Mouse (Mus musculus): ENCODE data around the gene Peak1. TPM values are rescaled to one million over a fixed set of nuclear protein-coding genes. Genes with fewer than 3 reads are reported as not detected.
A peak's percentile ranks its signal among the peaks of the same experiment; 100 is the strongest.
"Not testable (repeated sequence)": the region's sequence is repeated elsewhere in the genome, so short reads cannot be mapped to it uniquely, and the experiment has no call there.

The Peak1 gene
- polyA plus RNA-seq, 1 experiment from 2014 or later = 2.6 TPM

- no peak for TF ChIP-seq EP300 (IDR thresholded peaks at IDR 0.05; ENCODE audit: low read depth)
- TF ChIP-seq CTCF (IDR thresholded peaks at IDR 0.05; ENCODE audit: low read depth) = no peak
- H3K36me3 ChIP-seq (replicated peaks; ENCODE audit: insufficient read depth, low read length) = peaks cover 6% of the 10 kb centered on the region; the same call in 1 of the 2 replicates
- H3K27ac ChIP-seq (ENCODE audit: low read depth) = no peak overlapping the region
- H3K4me1 ChIP-seq (ENCODE audit: insufficient read depth) = peaks cover 3% of the 10 kb centered on the region; the same call in 1 of the 2 replicates
- H3K9ac ChIP-seq (replicated peaks) = no peak overlapping the region
- H3K4me3 ChIP-seq (ENCODE audit: low read depth, low read length) = no peak overlapping the region
- ATAC-seq (no peak), DNase-seq (no peak)
- no peaks in the 10 kb centered on the region for H3K9me3 ChIP-seq (ENCODE audit: low read length)
- H3K27me3 ChIP-seq (ENCODE audit: insufficient read depth, low read length) = no peaks in the 10 kb centered on the region
- 68% methylated on average over 6 of the region's 6 CpGs for WGBS (ENCODE audit: insufficient replicate concordance)
- H3K4me2 ChIP-seq (ENCODE audit: low read depth, low read length) = no peak overlapping the region
Observed at GRCm38 (mm10) chr9:56235871-56236298, 182.0 kb downstream of the Peak1 start.

- H3K9ac ChIP-seq (replicated peaks) = no peak overlapping the region
- 77% methylated on average over 5 of the region's 5 CpGs for WGBS (ENCODE audit: insufficient replicate concordance)
- H3K27ac ChIP-seq (ENCODE audit: low read depth) = no peak overlapping the region
- H3K9me3 ChIP-seq (ENCODE audit: low read length) = no peaks in the 10 kb centered on the region
- TF ChIP-seq CTCF (IDR thresholded peaks at IDR 0.05; ENCODE audit: low read depth) = no peak
- TF ChIP-seq EP300 (IDR thresholded peaks at IDR 0.05; ENCODE audit: low read depth) = no peak
- H3K4me2 ChIP-seq (ENCODE audit: low read depth, low read length) = no peak overlapping the region
- ATAC-seq (no peak), DNase-seq (no peak)
- peaks cover 3% of the 10 kb centered on the region; the same call in 1 of the 2 replicates for H3K4me1 ChIP-seq (ENCODE audit: insufficient read depth)
- no peaks in the 10 kb centered on the region for H3K27me3 ChIP-seq (ENCODE audit: insufficient read depth, low read length)
- peaks cover 6% of the 10 kb centered on the region; the same call in 1 of the 2 replicates for H3K36me3 ChIP-seq (replicated peaks; ENCODE audit: insufficient read depth, low read length)
- no peak overlapping the region for H3K4me3 ChIP-seq (ENCODE audit: low read depth, low read length)
Observed at GRCm38 (mm10) chr9:56235281-56235680, 182.6 kb downstream of the Peak1 start.

- Histone ChIP-seq H3K36me3 (replicated peaks; ENCODE audit: insufficient read depth, low read length) (no peaks in the 10 kb centered on the region), H3K4me3 (ENCODE audit: low read depth, low read length) (no peak overlapping the region), H3K4me2 (ENCODE audit: low read depth, low read length) (no peak overlapping the region), H3K4me1 (ENCODE audit: insufficient read depth) (peaks cover 3% of the 10 kb centered on the region; the same call in 1 of the 2 replicates), H3K27me3 (ENCODE audit: insufficient read depth, low read length) (no peaks in the 10 kb centered on the region), H3K9ac (replicated peaks) (no peak overlapping the region), H3K27ac (ENCODE audit: low read depth) (no peak overlapping the region), H3K9me3 (ENCODE audit: low read length) (no peaks in the 10 kb centered on the region)
- no peak for ATAC-seq
- 78% methylated on average over 3 of the region's 3 CpGs for WGBS (ENCODE audit: insufficient replicate concordance)
- DNase-seq = no peak
- TF ChIP-seq CTCF (IDR thresholded peaks at IDR 0.05; ENCODE audit: low read depth) (no peak), EP300 (IDR thresholded peaks at IDR 0.05; ENCODE audit: low read depth) (no peak)
Observed at GRCm38 (mm10) chr9:56234561-56234960, 183.3 kb downstream of the Peak1 start.

- TF ChIP-seq CTCF (IDR thresholded peaks at IDR 0.05; ENCODE audit: low read depth) = no peak
- TF ChIP-seq EP300 (IDR thresholded peaks at IDR 0.05; ENCODE audit: low read depth) = no peak
Observed at GRCm38 (mm10) chr9:56233316-56233715, 184.6 kb downstream of the Peak1 start.

GRCm38 (mm10) chr9:56230906-56231305, 187.0 kb downstream of the Peak1 start:
- H3K9ac ChIP-seq (replicated peaks) = no peak overlapping the region
- no peak for TF ChIP-seq CTCF (IDR thresholded peaks at IDR 0.05; ENCODE audit: low read depth)
- no peak for TF ChIP-seq EP300 (IDR thresholded peaks at IDR 0.05; ENCODE audit: low read depth)

More at GRCm38 (mm10) chr9:56233316-56233715, 184.6 kb downstream of the Peak1 start:
- no peak for ATAC-seq
- H3K27me3 ChIP-seq (ENCODE audit: insufficient read depth, low read length) = no peaks in the 10 kb centered on the region
- 79% methylated on average over 2 of the region's 2 CpGs for WGBS (ENCODE audit: insufficient replicate concordance)
- no peaks in the 10 kb centered on the region for H3K36me3 ChIP-seq (replicated peaks; ENCODE audit: insufficient read depth, low read length)
- no peak for DNase-seq
- no peak overlapping the region for H3K27ac ChIP-seq (ENCODE audit: low read depth)
- H3K9me3 ChIP-seq (ENCODE audit: low read length) = no peaks in the 10 kb centered on the region
- H3K4me3 ChIP-seq (ENCODE audit: low read depth, low read length) = no peak overlapping the region
- H3K4me1 ChIP-seq (ENCODE audit: insufficient read depth) = peaks cover 3% of the 10 kb centered on the region; the same call in 1 of the 2 replicates
- no peak overlapping the region for H3K9ac ChIP-seq (replicated peaks)
- H3K4me2 ChIP-seq (ENCODE audit: low read depth, low read length) = no peak overlapping the region

GRCm38 (mm10) chr9:56227626-56228025, 190.2 kb downstream of the Peak1 start:
- TF ChIP-seq EP300 (IDR thresholded peaks at IDR 0.05; ENCODE audit: low read depth) (no peak), CTCF (IDR thresholded peaks at IDR 0.05; ENCODE audit: low read depth) (no peak)
- no peak overlapping the region for H3K9ac ChIP-seq (replicated peaks)
- 82% methylated on average over 7 of the region's 7 CpGs for WGBS (ENCODE audit: insufficient replicate concordance)

More at GRCm38 (mm10) chr9:56230906-56231305, 187.0 kb downstream of the Peak1 start:
- no peak for DNase-seq
- H3K4me3 ChIP-seq (ENCODE audit: low read depth, low read length) = no peak overlapping the region
- H3K9me3 ChIP-seq (ENCODE audit: low read length) = no peaks in the 10 kb centered on the region
- no peaks in the 10 kb centered on the region for H3K27me3 ChIP-seq (ENCODE audit: insufficient read depth, low read length)
- H3K27ac ChIP-seq (ENCODE audit: low read depth) = no peak overlapping the region
- peaks cover 4% of the 10 kb centered on the region; the same call in 1 of the 2 replicates for H3K36me3 ChIP-seq (replicated peaks; ENCODE audit: insufficient read depth, low read length)
- peaks cover 3% of the 10 kb centered on the region; the same call in 1 of the 2 replicates for H3K4me1 ChIP-seq (ENCODE audit: insufficient read depth)
- no peak for ATAC-seq
- H3K4me2 ChIP-seq (ENCODE audit: low read depth, low read length) = no peak overlapping the region

GRCm38 (mm10) chr9:56223429-56224051, 194.3 kb downstream of the Peak1 start:
- not testable (repeated sequence) for DNase-seq

More at GRCm38 (mm10) chr9:56227626-56228025, 190.2 kb downstream of the Peak1 start:
- Histone ChIP-seq H3K4me1 (ENCODE audit: insufficient read depth) (no peaks in the 10 kb centered on the region; the same call in 1 of the 2 replicates), H3K27ac (ENCODE audit: low read depth) (no peak overlapping the region), H3K4me3 (ENCODE audit: low read depth, low read length) (no peak overlapping the region), H3K9me3 (ENCODE audit: low read length) (no peaks in the 10 kb centered on the region), H3K4me2 (ENCODE audit: low read depth, low read length) (no peak overlapping the region), H3K36me3 (replicated peaks; ENCODE audit: insufficient read depth, low read length) (peaks cover 4% of the 10 kb centered on the region; the same call in 1 of the 2 replicates), H3K27me3 (ENCODE audit: insufficient read depth, low read length) (no peaks in the 10 kb centered on the region)
- no peak for ATAC-seq
- no peak for DNase-seq

More at GRCm38 (mm10) chr9:56223429-56224051, 194.3 kb downstream of the Peak1 start:
- not testable (repeated sequence) for H3K27me3 ChIP-seq (ENCODE audit: insufficient read depth, low read length); H3K4me1 ChIP-seq (ENCODE audit: insufficient read depth); H3K9me3 ChIP-seq (ENCODE audit: low read length); H3K9ac ChIP-seq (replicated peaks); H3K4me2 ChIP-seq (ENCODE audit: low read depth, low read length); H3K4me3 ChIP-seq (ENCODE audit: low read depth, low read length); H3K36me3 ChIP-seq (replicated peaks; ENCODE audit: insufficient read depth, low read length); H3K27ac ChIP-seq (ENCODE audit: low read depth)
- 59% methylated on average over 30 of the region's 45 CpGs for WGBS (ENCODE audit: insufficient replicate concordance)
- ATAC-seq = peak; percentile 100

Measured in liver, postnatal 0 days (tissue).